Mouse (Mus musculus): Measurements from ENCODE around the gene Hfm1. TPM values are rescaled to one million over a fixed set of nuclear protein-coding genes. Genes with fewer than 3 reads are reported as not detected.

Hfm1 gene
- polyA plus RNA-seq, 1 experiment from 2014 or later, result 5.1 TPM

- ATAC-seq, result no peak; the same call in none of the 2 replicates
- no peak overlapping the region for H3K4me3 ChIP-seq (replicated peaks; ENCODE audit: low read length)
- H3K4me1 ChIP-seq (replicated peaks; ENCODE audit: control insufficient read depth, insufficient read depth, low read length), result no peaks in the 10 kb centered on the region
- no peaks in the 10 kb centered on the region for H3K9me3 ChIP-seq (ENCODE audit: control insufficient read depth, low read length)
- H3K9ac ChIP-seq (replicated peaks; ENCODE audit: low read depth, low read length), result no peak overlapping the region
- no peaks in the 10 kb centered on the region for H3K36me3 ChIP-seq (ENCODE audit: control insufficient read depth, insufficient read depth)
- H3K27me3 ChIP-seq (replicated peaks; ENCODE audit: control insufficient read depth, insufficient read depth, low read length), result no peaks in the 10 kb centered on the region
- WGBS, result 42% methylated on average over 5 of the region's 5 CpGs
- H3K27ac ChIP-seq (ENCODE audit: low read length), result no peak overlapping the region
- no peak overlapping the region for H3K4me2 ChIP-seq (ENCODE audit: low read length)
These were observed 135.5 kb downstream of the Hfm1 start for GRCm38 (mm10) chr5:106790496-106791240.

Small RNAs within 50 kb of the gene (microRNA-seq; reads per million reads assigned to microRNA genes)
- gene Gm27527, result not detected

Other genes with a start within 250 kb of the Hfm1 start
- 79.1 and 85.8 TPM in 2 replicates for gene Zfp644, start 229.0 kb downstream of the Hfm1 start, polyA plus RNA-seq (2015; fragmentation: Nextera tagmentation; extraction: Ambion mirVana)
- 48.8 and 50.5 TPM in 2 replicates for gene Cdc7, start 38.0 kb upstream of the Hfm1 start, polyA plus RNA-seq (2015; fragmentation: Nextera tagmentation; extraction: Ambion mirVana)

Measured in forebrain, embryonic 16.5 days (tissue).